Mouse (Mus musculus) left cerebral cortex, postnatal 4 days (tissue): ENCODE measurements around the gene Nlrc5. TPM values are rescaled to one million over a fixed set of nuclear protein-coding genes. Genes with fewer than 3 reads are reported as not detected.

Experiments
- DNase-seq: peaks from one replicate; pipeline ENCODE4 v3.0.0-alpha.2; 2022
- intact Hi-C: fragments of 180-260 bp; cut with DNase I; formaldehyde crosslinking; loops from one replicate; pipeline ENCODE4 v1.15.1; 2025
- microRNA-seq: library from miRNA; unstranded; fragments of <30 nt; microRNA quantifications from one replicate; pipeline ENCODE4 v1.2.0, GENCODE M21; 2022
- total RNA-seq, 2 experiments: library from RNA; stranded (reverse); gene quantifications; 2 replicates each; pipeline ENCODE4 v1.2.3; 2021

Gene Nlrc5
- total RNA-seq, 2 experiments from 2014 or later: 0.30 to 0.81 TPM

GRCm38 (mm10) chr8:94551471-94552422 is 117.6 kb downstream of the Nlrc5 start:
- peak; percentile 66 for DNase-seq
- intact Hi-C loops: no loop called here

- no peak for DNase-seq
- intact Hi-C loops: no loop called here
These were observed 118.5 kb downstream of the Nlrc5 start for GRCm38 (mm10) chr8:94552696-94553095.

GRCm38 (mm10) chr8:94557281-94557680 is 123.1 kb downstream of the Nlrc5 start:
- intact Hi-C loops: no loop called here

GRCm38 (mm10) chr8:94561256-94561655 is 127.1 kb downstream of the Nlrc5 start:
- DNase-seq: peak; percentile 62
- intact Hi-C loops: no loop called here

More at GRCm38 (mm10) chr8:94557281-94557680, 123.1 kb downstream of the Nlrc5 start:
- DNase-seq: no peak

GRCm38 (mm10) chr8:94564421-94564820 is 130.3 kb downstream of the Nlrc5 start:
- intact Hi-C loops: no loop called here
- DNase-seq: no peak

- intact Hi-C loops: no loop called here
These were observed 131.9 kb downstream of the Nlrc5 start for GRCm38 (mm10) chr8:94566033-94566432.

GRCm38 (mm10) chr8:94566446-94567158 is 132.4 kb downstream of the Nlrc5 start:
- intact Hi-C loops: no loop called here
- DNase-seq: no peak

More at GRCm38 (mm10) chr8:94566033-94566432, 131.9 kb downstream of the Nlrc5 start:
- no peak for DNase-seq

GRCm38 (mm10) chr8:94567159-94567849 is 133.1 kb downstream of the Nlrc5 start:
- intact Hi-C loops: no loop called here
- peak; percentile 60 for DNase-seq

GRCm38 (mm10) chr8:94568098-94568497 is 133.9 kb downstream of the Nlrc5 start:
- DNase-seq: no peak
- intact Hi-C loops: no loop called here

GRCm38 (mm10) chr8:94569419-94569818 is 135.3 kb downstream of the Nlrc5 start:
- DNase-seq: no peak
- intact Hi-C loops: no loop called here

GRCm38 (mm10) chr8:94571896-94572295 is 137.7 kb downstream of the Nlrc5 start:
- intact Hi-C loops: loop anchor here (5.0 kb wide), 1 partner anchor 40 kb away; the partner anchor contains the start of gene Cpne2
- DNase-seq: no peak

GRCm38 (mm10) chr8:94574159-94574907 is 140.2 kb downstream of the Nlrc5 start:
- intact Hi-C loops: loop anchor here (5.0 kb wide), 1 partner anchor 42 kb away; the partner anchor contains the start of gene Cpne2
- DNase-seq: peak; percentile 98

- no peak for DNase-seq
- intact Hi-C loops: no loop called here
These were observed 141.0 kb downstream of the Nlrc5 start for GRCm38 (mm10) chr8:94575148-94575547.

Small RNA genes lying within 50 kb of the gene (microRNA-seq; reads per million reads assigned to microRNA genes)
- not detected for gene Mir7072

Other genes starting within 250 kb of the Nlrc5 start
- 10 to 100 TPM; 51.0 to 52.1 TPM for gene Nup93, start 219.8 kb upstream of the Nlrc5 start, total RNA-seq
- under 1 TPM; 0.28 to 0.54 TPM for gene Slc12a3, start 105.2 kb upstream of the Nlrc5 start, total RNA-seq
- gene Herpud1, start 47.9 kb upstream of the Nlrc5 start, total RNA-seq: 10 to 100 TPM; 34.4 to 36.1 TPM
- 10 to 100 TPM; 56.9 to 67.4 TPM for gene Cpne2, start 98.6 kb downstream of the Nlrc5 start, total RNA-seq
- 10 to 100 TPM; 42.9 to 47.7 TPM for gene Rspry1, start 167.6 kb downstream of the Nlrc5 start, total RNA-seq
- 10 to 100 TPM; 39.0 to 54.3 TPM for gene Fam192a, start 167.6 kb downstream of the Nlrc5 start, total RNA-seq
- gene Arl2bp, start 232.2 kb downstream of the Nlrc5 start, total RNA-seq: 100 to 1,000 TPM; 134 to 140 TPM